Mouse (Mus musculus) embryo, embryonic 11.5 days (tissue): Measurements from ENCODE around the gene S100a13.

Experiments used
- DNase-seq: peaks from one replicate; pipeline ENCODE4 v3.0.0-alpha.2; 2012; ENCODE audit warnings: low read depth, low spot score

Gene S100a13

DNA sequence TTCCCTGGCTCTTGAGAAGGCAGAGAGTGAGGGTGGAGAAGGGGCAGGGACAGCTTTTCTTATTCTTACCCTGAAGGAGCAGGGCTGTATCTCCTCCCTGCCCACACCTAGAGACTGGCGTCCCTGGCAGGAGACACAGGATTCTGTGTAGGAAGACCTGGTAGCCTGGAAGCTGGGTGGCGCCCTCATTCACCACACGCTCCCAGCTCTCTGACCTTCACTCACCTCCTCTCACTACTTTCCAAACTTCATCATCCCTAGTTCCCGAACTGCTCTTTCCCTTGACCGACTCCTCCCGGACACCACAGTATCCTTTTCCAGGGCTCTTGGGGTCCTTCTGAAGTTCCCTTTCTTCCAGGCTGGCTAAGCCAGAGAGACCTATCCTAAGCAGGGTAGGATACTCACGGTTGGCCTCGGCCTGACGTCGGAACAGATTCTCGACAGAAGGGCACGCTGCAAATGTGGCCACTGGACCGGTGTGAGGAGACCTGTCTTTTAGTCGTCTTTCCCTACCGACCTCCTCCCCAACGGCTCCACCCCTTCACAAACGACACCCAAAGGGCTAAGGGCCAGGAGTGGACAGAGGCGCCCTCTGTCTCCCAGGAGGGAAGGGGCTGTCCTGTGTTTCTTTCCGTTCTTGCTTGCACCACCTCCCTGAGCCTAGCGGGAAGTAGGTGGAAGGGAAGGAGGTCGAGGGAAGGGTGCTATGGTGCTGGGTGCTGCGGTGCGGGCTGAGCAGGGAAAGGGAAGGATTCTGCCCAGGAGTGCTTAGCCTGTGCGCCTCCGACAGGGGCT lies at the start of gene S100a13, which contains the start of gene S100a1:
TSS of gene S100a13 (plus strand) at position 640 of the 795 bp plus-strand sequence.
TSS of gene S100a1 (minus strand) at position 597 of the 795 bp plus-strand sequence.
- DNase-seq, result peak; percentile 20

DNA sequence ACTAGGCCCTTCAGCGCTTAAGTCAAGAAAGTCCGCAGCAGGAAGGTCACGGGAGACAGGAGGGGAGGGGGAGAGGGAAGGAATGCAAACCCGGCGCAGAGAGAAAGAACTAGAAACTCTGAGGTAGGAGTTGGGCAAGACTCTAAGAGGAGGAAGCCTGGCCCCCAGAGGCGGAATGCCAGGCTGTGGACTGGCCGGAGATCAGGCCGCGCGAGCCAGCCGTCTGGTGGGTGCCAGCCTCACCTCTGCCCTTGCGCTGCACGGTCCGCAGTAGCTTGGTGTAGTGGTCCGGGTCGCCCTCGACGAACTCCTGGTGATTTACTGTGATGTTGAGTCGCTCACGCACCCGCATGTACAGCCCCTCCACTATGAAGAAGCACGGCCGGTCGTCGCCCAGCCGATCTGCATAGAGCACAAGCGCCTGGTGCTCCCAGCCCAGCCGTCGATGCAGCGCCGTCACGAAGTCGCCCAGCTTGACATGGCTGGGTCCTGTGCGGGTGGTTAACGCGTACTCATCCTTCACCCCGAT lies 49.6 kb upstream of the S100a13 start:
- DNase-seq, result no peak

GRCm38 (mm10) chr3:90465081-90465685 lies 49.1 kb upstream of the S100a13 start:
- no peak for DNase-seq

DNA sequence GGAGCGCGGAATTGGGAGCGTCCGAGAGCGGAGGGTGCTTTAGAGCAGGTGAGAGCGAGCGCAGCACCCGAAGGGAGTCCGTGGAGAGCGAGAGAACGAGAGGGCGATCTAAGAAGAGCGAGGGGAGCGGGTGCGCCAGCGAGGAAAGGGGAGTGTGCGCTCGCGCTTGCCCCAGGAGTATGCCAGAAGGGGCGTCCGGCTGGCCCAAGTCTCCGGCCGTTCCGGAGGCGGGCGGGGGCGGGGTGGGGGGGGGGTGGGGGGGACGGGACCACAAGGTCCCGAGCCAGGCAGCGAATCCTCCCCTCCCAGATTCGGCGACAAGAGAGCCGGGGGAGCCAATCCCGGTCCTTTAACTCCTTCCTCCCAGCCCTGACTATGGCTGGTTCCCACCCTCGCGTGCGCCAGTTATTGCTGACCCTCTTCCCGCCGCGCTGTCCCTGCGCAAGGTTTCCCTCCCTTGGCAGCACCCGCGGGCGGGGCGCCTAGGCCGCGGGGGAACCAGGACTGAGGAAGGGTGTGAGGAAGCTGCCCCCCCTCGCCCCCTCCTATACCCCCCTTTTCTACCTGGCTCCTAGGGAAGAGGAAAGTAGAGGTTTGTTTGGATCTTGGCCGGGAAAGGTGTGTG lies 48.4 kb upstream of the S100a13 start, which contains the start of gene Npr1:
TSS of gene Npr1 (minus strand) at position 181 of the 625 bp plus-strand sequence.
- DNase-seq, result no peak

DNA sequence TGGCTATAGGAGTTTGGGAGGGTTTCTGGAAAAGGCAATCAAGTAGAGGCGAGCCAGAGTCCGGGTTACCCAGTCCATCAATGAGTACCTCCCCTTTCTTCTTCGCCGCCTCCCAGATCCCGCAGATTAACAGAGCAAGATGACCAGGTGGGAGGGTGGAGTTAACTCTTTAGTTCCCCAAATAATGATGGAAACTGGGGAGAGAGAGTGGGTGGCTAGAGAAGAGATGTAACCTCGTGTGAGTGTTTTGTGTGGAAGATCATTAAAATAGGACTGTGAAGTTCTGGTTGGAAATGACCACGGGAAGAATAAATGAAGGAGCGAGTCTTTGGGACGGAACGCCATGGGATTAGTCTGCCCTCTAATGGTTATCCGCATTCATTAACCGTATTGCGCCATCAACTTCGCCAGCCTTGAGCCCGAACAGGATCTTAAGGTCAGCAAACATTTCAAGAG lies 47.9 kb upstream of the S100a13 start:
- DNase-seq, result peak; percentile 49

DNA sequence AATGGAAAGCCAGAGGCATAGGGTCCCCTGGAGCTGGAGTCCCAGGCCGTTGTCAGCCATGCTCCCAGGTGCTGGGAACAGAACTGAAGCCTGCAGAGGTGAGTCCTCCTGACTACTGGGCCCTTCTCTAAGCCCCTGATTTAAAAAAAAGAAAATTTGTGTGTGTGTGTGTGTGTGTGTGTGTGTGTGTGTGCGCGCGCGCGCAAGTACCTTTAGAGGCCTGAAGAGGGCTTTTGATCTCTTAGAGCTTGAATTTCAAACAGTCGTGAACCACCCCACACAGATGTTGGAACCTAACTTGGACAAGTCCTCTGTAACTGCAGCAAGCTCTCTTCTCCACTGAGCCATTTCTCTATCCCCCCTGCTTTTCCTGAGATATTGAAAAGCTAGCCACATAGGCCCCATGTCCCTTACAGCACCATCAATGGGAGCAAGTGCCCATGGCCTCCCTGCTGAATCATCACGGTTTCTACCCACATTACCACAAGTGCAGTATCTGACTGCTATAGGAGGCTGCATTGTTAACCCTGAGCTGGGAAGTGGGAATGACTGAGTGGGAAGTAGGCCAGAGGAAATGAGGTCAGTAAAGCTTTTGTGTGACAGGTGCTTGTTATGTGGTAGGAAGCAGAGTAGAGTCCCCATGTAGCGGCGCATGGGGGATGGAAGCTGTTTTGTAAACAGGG lies 46.5 kb upstream of the S100a13 start:
- no peak for DNase-seq

DNA sequence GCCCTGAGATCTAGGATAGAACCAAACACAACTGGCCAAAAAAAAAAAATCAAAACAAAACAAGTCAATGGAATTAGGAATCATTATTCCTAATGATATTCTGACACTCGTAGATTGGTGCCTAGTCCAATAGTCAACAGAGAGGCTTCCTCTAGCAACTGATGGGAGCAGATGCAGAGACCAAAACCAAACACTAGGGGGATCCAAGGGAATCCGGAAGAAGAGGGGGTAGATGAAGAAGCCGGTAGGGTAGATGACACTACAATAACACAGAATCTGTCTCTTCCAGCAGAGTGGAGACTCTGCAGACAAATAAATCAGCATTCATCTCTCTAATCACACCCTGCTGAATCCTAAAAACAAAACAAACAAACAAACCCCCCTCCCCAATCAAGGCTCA lies 42.0 kb upstream of the S100a13 start:
- no peak for DNase-seq

- DNase-seq, result no peak
Observed at GRCm38 (mm10) chr3:90475151-90475830, 38.9 kb upstream of the S100a13 start.

DNA sequence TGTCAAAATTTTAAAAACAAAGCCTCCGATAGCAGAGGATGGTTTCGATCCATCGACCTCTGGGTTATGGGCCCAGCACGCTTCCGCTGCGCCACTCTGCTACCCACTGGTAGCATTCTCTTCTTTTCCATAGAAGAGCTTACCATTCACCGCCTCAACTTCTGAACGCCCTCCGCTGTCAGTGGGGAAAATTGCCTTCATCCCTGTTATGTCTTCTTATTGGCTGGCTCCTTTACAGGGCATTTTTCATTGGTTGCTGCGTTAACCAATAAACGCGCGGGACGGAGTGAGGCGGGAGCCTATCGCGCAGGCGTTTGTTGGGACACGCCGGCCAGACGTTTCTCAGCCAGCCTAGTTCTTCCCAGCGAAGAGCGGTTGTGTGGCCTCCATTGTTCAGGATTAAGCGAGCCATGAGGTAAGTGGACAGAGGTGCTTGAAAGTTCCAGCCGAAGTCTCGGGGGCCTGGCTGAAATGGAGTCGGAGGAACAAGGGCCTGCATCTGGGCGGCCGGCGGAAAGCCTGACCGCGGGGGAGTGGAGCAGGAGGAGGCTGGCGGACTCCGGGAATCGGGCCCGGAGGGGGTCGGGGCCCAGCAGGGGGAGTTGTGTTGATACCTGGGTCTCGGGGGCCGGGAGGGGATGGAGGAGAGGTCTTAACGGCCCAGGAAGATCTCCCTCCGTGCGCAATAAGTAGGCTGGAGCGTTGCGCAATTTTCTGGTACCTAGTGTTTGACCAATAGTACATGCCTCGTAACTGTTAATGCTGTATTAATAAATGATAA lies 38.2 kb upstream of the S100a13 start, which contains the start of gene Ilf2:
TSS of gene Ilf2 (plus strand) at position 296 of the 781 bp plus-strand sequence.
- peak; percentile 96 for DNase-seq

GRCm38 (mm10) chr3:90486998-90487397 lies 27.2 kb upstream of the S100a13 start:
- no peak for DNase-seq

DNA sequence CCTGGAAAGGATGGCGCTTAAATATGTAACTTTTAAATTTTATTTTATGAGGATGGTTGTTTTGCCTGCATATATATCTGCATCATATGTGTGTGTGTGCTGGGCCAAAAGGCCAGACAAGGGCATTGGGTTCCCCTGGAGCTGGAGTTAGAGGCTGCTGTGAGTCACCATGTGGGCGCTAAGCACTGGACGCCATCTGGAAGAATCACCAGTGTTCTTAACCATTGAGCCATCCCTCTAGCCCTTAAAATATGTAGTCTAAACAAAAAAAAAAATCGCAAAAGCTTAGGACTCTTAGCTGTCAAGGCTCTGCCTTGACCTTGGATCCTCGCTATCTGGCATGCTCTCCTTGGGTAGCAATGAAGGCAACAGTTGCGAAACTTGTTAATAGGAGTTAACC lies 25.7 kb upstream of the S100a13 start:
- DNase-seq, result no peak

DNA sequence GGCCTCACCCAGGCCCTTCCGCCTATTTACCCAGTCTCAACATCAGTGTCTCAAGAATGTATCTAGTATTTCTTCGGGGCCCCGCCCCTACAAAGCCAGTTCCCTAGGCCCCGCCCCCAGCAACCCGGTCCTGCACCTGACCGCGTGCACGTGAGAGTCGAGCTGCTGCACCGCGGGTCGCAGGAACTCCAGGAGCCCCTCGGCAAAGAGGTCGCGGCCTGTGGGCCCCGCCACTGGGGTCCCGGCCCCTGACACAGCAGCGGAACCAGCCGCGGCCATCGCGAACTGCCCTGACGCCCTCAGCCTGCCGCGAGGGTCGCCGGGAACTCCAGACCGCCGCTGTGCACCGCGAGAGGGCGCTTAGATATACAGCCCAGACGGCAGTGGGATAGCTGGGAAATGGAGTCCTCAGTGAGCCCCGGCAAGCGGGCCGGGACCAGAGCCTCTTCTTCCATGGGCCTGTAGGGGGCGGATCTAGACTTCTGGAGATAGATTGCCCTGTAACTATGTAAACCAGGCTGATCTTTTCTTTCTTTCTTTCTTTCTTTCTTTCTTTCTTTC lies 23.5 kb upstream of the S100a13 start, which contains the start of gene Snapin:
TSS of gene Snapin (minus strand) at position 338 of the 561 bp plus-strand sequence.
- DNase-seq, result peak; percentile 93

- DNase-seq, result no peak
Observed at GRCm38 (mm10) chr3:90491350-90491749, 22.9 kb upstream of the S100a13 start.

- DNase-seq, result no peak
Observed at GRCm38 (mm10) chr3:90493831-90494540, 20.2 kb upstream of the S100a13 start.

DNA sequence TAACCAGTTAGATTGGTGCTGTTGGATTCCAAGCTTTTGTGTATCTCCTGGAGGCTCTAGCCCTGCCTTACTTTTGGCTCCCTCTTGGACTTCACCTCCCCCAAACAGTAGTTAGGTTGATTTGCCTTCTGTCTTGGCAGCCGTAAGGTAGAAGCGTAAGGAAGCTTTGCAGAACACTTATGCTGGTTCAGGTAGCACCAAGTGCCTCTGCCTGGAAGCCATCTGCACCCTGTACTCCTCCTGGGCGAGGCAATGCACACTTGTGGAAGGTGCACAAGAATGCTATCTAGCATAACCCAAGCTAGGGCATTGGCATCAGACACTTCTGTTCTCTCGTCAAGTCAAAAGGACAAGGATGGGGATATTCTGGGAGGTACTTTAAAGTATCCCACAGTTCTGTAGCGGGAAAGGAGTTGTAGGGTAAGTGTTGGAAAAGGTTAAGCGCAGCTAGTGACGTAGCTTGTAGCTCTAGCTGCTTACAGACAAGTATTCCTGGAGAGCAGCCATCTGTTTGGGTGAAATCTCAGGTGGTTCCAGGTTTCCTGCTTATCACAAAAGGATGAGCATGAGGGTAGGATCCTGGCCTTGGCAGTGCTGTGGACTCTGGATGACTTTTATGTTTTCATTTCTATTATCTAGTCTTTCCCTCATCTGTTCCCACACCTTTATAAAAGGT lies 18.2 kb upstream of the S100a13 start:
- no peak for DNase-seq

GRCm38 (mm10) chr3:90497597-90497996 lies 16.6 kb upstream of the S100a13 start:
- no peak for DNase-seq

- no peak for DNase-seq
Observed at GRCm38 (mm10) chr3:90503444-90503843, 10.8 kb upstream of the S100a13 start.

GRCm38 (mm10) chr3:90505216-90505615 lies 9.0 kb upstream of the S100a13 start:
- DNase-seq, result no peak
